Mouse (Mus musculus) T-helper 2 cell (primary cell): ENCODE results near the gene Ptprk.

ENCODE experiments used
- in situ Hi-C: fragments of 300-600 bp; cut with MboI, MseI; formaldehyde crosslinking; loops from one replicate; pipeline ENCODE4 v1.15.1; 2025; ENCODE audit warnings: high pct_unique_total_duplicates

The Ptprk gene

DNA sequence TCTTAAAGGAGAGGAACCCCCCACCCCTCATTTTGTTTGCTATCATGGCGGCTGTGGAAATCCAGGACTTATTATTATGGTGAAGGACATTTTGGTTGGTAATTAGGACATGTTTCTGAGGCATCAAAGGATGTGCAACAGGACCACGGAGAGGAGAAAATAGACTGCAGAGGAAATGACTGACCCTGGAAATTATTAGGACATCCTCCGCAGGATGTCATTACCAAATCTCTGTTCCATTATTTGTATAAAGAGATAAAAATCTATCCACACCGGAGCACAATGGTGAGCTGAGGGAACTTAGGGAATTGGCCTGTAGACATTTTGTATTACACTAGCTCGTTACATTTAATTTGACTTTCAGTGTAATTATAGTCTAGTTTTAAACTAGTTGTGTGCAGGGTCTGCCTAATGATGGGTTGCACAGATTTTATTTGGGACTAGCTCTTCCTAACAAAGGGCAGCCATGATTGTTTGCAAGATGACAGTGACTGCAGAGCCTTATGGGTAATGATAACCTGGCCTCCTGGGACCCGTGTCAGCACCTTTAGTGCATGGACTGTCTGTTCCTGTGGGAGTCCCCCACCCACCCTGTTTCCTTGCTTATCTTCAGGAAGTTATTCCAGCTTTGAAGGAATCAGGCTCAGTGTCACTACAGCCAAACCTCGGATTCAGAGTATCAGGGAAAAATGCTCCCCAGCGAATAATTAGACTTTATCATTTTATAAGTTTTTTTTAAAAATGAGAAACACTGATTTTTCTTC lies 38.4 kb downstream of the Ptprk start:
- in situ Hi-C loops, result no loop called here

GRCm38 (mm10) chr10:28113879-28114278 lies 39.3 kb downstream of the Ptprk start:
- in situ Hi-C loops, result no loop called here

DNA sequence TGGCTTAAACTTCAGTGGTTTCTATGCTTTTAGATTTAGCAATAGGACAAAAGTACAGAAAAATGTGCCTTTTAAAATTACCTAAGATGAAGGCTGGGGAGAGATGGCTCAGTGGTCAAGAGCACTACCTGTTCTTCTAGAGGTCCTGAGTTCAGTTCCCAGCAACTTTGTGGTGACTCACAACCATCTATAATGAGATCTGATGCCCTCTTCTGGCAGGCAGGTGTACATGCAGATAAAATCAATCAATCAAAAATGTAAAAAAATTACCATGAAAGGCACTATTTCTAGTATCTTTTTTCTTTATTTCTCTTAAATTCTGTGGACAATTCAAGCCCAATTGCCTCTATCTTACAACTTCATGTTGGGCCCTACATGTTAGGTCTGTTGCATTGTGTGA lies 42.4 kb downstream of the Ptprk start:
- in situ Hi-C loops, result no loop called here

GRCm38 (mm10) chr10:28118783-28119365 lies 44.3 kb downstream of the Ptprk start:
- in situ Hi-C loops, result no loop called here

DNA sequence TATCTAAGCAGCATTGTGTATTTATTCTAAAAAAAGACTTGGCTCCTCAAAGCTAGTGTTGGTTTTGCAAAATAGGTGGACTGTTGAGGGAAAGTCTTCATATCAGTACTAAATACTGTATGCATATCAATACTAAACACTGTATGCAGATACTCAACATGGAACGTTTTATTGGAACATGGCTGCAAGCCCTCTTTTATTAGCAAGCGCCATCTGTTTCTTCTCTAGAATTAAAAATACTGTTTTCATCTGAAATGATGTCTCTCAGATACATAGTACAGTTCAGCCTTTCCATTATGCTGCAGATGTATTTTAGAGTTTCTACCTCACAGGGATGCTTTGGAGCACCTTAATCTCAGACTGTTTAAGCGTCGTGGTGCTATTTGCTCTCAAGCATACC lies 49.3 kb downstream of the Ptprk start:
- in situ Hi-C loops, result no loop called here

DNA sequence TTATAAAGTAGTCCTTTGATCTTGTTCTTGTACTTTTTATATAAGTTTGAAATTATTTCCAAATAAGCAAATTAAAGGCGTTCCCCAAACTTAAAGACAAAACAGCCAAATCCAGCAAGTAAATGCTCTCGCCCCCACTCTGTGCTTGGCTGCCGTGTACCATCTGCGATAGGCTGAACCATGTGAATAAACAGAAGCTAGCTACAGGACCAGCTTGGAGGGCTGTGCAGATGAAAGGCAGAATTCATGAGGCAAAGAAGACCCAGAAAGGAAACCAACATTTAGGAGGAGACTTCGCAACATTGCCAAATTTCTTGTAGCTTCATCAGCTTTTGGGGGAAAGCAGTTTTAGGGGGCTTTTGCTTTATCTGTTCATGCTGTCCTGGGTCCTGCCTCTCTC lies 53.4 kb downstream of the Ptprk start:
- in situ Hi-C loops, result no loop called here

DNA sequence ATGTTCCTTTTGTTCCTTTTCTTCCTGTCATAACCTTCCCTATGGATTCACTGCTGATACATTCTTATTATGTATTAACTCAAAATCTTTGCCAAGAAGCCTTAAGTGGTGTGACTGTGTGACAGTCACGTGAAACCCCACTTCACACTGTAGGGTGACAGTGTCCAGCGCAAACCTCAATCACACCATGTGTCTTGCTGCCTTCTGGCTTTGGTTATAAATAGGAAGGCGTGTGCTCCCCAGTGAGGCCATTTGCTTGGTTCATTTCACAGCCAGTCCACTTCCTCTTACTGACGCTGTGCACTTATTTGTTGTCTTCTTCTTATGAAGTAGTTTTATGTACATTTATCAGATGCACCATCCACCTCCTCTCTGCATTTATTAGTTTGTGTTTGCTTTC lies 53.8 kb downstream of the Ptprk start:
- in situ Hi-C loops, result no loop called here

- in situ Hi-C loops, result no loop called here
These were observed 55.8 kb downstream of the Ptprk start for GRCm38 (mm10) chr10:28130422-28130821.

- in situ Hi-C loops, result no loop called here
These were observed 59.1 kb downstream of the Ptprk start for GRCm38 (mm10) chr10:28133770-28134169.

GRCm38 (mm10) chr10:28138399-28138798 lies 63.8 kb downstream of the Ptprk start:
- in situ Hi-C loops, result no loop called here

GRCm38 (mm10) chr10:28144459-28144858 lies 69.8 kb downstream of the Ptprk start:
- in situ Hi-C loops, result no loop called here

DNA sequence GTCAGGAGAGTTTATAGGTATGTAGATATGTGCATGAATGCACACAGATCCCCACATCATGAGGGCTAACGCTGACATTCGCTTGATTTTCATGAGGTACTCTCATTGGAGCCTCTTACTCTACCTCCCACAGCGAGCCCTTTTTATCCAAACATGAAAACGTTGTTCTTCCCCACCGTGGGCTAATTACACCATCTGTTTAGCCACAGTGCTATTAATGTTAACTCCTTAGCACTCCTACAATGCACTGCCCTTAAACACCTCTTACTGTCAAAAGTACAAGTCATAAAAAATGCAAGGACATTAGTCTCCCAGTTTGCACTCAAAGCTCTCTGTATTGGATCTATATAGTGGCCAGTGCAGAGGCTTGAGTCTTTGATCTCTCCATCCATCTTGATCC lies 70.7 kb downstream of the Ptprk start:
- in situ Hi-C loops, result no loop called here

DNA sequence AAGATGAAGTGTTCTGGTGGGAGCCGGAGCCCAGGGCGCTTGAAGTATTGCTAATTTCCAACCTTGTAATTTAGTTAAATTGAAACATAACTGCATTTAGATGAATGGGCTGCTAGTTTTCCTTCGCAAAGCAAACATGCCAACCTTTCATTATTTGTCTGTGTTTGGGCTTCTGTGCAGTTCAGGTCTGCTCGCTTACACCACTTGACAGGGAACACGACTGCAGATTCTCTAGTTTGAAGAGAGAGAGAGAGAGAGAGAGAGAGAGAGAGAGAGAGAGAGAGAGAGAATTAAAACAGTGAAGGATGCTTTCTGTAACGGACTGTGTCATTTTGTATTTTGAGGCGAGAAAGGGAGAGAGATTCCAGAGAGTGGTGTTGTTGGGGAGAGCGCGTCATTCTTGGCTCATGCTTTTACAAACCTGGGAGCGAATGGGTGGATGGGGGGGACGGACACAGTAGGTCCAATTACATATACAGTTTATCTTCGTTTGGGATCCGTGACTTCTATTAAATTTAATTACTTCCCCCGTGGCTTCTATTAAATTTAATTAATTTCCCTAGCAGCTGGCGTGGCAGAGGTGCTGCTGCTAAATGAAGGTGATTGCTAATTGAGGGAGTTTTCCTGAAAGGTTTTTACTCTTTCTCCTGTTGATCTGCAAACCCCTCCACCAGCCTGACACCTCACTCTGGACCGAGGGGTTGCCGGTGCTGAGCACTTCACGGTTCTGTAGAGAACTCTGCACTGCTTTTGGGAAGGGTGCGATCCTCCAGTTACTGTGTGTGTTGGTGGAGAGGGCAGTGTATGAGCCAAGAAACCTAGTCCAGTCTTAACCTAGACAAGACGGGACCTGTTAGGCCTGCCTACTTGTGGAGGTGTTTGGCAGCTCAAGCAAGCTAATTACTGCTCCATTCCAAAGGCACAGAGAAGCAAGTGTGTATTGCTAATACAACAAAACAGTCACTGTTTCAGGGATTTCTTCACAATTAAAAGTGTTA lies 81.4 kb downstream of the Ptprk start:
- in situ Hi-C loops, result no loop called here

DNA sequence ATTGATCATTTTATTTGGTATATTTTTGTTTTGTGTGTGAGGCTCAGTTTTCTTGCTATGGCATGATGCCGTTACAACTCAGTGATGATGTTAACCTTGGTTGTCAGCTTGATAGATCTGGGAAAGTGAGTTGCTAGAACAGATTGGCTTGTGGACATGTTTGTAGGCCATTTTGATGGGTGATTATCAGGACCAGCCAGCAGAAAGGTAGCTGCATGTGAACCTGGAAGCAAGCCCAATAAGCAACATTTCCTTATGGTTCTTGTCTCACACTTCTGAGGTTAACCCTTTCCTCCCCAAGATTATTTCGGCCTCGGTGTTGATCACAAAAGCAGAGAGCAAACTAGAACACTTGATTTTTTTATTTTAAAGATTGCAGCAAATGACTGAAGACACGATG lies 85.1 kb downstream of the Ptprk start:
- in situ Hi-C loops, result no loop called here

- in situ Hi-C loops, result no loop called here
These were observed 86.7 kb downstream of the Ptprk start for GRCm38 (mm10) chr10:28161306-28161705.

DNA sequence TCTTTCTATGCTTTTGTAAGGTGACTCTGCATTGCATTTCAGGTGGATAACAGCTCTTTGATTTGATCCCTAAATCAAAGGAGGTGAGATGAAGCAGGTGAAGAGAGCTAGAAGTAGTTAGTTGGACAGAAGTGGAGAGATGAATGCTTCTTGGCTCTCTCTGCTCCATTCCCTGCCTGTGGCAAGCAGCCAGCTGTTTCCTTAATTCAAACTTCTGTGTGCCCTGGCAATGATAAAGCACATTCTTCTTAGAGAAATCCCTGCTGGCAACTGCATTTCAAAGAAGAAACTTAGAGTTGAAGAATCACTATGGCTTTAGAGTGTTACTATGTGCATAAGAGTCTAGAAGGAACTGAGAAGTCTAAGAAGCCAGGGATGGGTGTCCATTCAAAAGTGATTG lies 89.6 kb downstream of the Ptprk start:
- in situ Hi-C loops, result no loop called here

GRCm38 (mm10) chr10:28164746-28165145 lies 90.1 kb downstream of the Ptprk start:
- in situ Hi-C loops, result no loop called here

DNA sequence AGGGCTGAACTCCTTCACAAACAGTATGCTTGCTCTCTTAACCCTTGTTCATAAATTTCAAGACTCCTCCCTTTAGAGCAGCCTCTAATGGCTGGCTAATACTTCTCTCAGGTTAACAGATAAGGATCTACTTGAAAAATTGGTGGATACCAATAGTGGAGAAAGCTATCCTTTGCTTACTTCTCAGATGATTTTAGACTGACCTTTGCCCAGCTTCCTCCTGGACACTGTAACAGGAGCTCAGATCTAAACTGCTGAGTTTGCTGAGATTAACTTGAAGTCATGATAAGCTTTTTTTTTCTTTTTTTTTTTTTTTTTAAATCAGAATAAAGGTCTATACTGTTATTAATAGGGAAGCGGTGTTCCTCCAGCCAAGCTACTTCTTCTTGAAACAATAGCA lies 92.0 kb downstream of the Ptprk start:
- in situ Hi-C loops, result no loop called here

DNA sequence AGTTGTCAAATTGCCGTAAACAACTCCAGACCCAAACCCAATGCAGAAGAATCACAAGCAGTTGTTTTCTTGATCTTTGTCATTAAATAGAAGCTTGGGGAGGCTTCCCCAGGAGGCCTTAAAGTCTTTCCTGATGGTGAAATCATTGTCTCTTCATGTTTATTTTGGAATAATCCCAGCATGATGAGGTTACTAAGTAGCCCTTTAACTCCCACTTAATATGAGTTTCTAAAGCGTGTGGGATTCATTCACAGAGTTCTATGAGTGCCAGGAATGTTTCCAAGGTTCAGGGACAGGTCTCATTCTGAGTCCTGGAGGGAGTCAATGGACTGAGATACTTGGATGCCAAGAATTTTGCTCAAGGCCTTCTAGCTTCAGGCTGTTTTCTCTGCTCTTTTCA lies 92.5 kb downstream of the Ptprk start:
- in situ Hi-C loops, result no loop called here

DNA sequence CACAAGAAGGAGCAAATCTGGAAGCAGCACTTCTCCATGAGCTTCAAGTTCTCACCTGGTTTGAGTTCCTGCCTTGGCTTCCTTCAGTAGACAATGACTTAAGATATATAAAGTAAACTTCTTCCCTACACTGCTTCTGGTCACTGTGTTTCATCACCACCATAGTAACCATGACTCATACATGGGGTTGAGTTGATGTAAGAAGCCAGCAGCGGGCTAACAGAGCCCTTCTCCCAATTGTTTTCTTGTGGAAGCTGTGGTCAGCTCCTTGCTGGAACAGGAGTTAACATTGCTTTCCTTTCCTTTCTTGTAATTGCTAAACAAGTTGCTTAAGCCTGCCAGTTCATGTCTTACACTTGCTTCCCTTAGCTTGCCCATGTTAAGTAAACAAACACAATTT lies 96.6 kb downstream of the Ptprk start:
- in situ Hi-C loops, result no loop called here

- in situ Hi-C loops, result no loop called here
These were observed 104.3 kb downstream of the Ptprk start for GRCm38 (mm10) chr10:28178876-28179275.

DNA sequence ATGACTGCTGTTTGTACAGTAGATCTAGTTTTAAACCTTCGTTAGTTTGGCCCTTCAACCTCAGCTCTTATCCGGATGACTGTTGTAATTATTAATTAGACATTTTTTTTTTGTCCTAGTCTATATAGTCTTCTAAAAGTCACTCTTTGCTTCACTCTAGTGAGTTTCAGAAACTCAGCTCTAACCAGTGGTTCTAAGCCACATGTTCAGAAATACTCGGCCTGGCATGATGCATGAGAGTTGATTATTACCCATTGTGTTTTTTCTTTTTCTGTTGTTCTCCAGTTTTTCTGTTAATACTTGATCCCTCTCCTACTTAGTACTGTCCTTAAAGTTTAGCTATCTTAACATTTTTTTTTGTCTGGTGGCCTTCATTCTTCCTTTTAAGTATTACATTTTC lies 107.5 kb downstream of the Ptprk start:
- in situ Hi-C loops, result no loop called here
